Mouse (Mus musculus): Measurements from ENCODE around the gene Tspan5.

DNA sequence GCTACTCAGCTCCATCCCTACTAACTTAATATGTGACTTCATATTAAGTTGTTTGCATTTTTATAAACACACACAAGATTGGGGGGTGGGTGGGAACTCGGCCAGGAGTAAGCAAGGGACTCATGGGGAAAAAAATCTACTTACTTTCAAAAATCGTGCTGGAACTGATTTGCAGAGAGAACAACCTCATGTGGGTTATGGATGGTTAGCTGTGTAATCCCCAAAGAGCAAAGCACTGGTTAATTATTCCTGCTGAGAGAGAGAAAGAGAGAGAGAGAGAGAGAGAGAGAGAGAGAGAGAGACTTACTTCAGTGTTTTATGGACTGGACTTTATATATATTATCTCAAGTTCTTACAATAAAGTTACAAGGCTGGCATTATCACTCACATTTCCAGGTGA, 27.2 kb upstream of the Tspan5 start:
- no peak for TF ChIP-seq CTCF (IDR thresholded peaks at IDR 0.05; ENCODE audit: low read depth)
- no peak for TF ChIP-seq EP300 (IDR thresholded peaks at IDR 0.05; ENCODE audit: low read depth)
